Mouse (Mus musculus) megakaryocyte, embryonic 14.5 days (primary cell): Measurements from ENCODE around the gene Zfp212.

Source experiments
- FLI1 ChIP-seq: IDR thresholded peaks from 2 replicates; pipeline ENCODE4 v1.6.1; 2012; ENCODE audit warnings: low read length, inconsistent platforms, mixed read lengths
- GATA1 ChIP-seq: IDR thresholded peaks from 3 replicates; pipeline ENCODE4 v1.6.1; 2012; ENCODE audit warnings: mixed read lengths, low read length, inconsistent platforms, borderline replicate concordance

GRCm38 (mm10) chr6:47943721-47944120 is 23.4 kb downstream of the Zfp212 start:
- TF ChIP-seq GATA1: no peak
- no peak for TF ChIP-seq FLI1
